Mouse (Mus musculus): ENCODE results near the gene Fut7. TPM values are rescaled to one million over a fixed set of nuclear protein-coding genes. Genes with fewer than 3 reads are reported as not detected.
A peak's percentile ranks its signal among the peaks of the same experiment; 100 is the strongest.

Fut7 gene
- total and polyA plus RNA-seq, 2 experiments from 2014 or later, result not detected

DNA sequence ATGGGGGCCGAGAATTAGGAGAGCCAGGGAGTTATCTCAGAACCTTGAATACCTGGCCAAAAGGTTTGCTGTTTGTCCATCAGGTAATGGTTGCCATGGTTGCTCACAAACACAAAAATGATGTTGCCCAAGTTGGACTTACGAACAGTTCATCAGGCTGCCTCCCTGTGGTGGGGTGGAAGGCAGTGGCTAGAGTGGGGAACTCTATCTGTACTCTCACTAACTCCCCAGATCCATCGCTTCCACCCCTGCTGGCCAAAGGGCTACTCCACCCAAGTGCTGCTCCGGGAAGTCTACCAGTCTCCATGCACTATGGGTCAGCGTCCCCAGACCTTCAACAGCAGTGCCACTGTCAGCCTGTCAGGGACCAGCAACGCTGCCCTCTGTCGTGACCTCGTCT lies 24.0 kb upstream of the Fut7 start, which contains the start of gene Npdc1:
Gene Npdc1 (plus strand): TSS at position 301 of the 400 bp plus-strand sequence.
- TF ChIP-seq EP300 (IDR thresholded peaks at IDR 0.05; ENCODE audit: low read depth) (no peak), CTCF (IDR thresholded peaks at IDR 0.05; ENCODE audit: low read depth) (no peak)

DNA sequence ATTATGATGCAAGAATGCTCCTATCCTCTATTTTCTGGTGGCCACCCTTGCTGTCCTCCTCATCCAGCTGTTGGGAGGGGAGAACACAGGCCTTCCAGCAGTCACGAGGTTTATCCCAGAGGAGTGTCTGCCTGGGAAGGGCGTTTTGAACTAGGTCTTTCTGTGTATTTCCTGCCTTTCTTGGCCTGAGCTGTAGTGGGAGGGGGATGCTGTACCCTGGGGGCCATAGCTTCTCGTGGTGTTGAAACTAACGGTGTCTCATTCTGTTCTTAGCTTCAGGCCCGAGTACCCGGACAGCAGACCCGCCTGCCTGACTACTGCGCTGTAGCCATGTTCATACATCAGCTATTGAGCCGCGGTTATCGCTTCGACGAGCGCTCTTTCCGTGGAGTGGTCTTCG lies 22.8 kb upstream of the Fut7 start:
- no peak for ATAC-seq (ENCODE audit: insufficient read depth, low read depth)
- DNase-seq (ENCODE audit: low spot score), result peak; percentile 7
- no peaks in the 10 kb centered on the region for H3K9me3 ChIP-seq (replicated peaks; ENCODE audit: control insufficient read depth, low read length)
- WGBS, result 20% methylated on average over 16 of the region's 16 CpGs
- TF ChIP-seq CTCF (IDR thresholded peaks at IDR 0.05; ENCODE audit: low read depth) (no peak), EP300 (IDR thresholded peaks at IDR 0.05; ENCODE audit: low read depth) (no peak)
- peak overlapping the region; percentile 22 for H3K4me3 ChIP-seq (ENCODE audit: low read depth, low read length)
- no peaks in the 10 kb centered on the region for H3K4me1 ChIP-seq (ENCODE audit: control insufficient read depth, insufficient read depth)
- H3K27ac ChIP-seq (ENCODE audit: low read depth), result no peak overlapping the region
- peak overlapping the region; percentile 36 for H3K4me2 ChIP-seq (ENCODE audit: low read depth, low read length)
- H3K27me3 ChIP-seq (ENCODE audit: control insufficient read depth, insufficient read depth, low read length), result peaks cover 95% of the 10 kb centered on the region
- no peaks in the 10 kb centered on the region for H3K36me3 ChIP-seq (replicated peaks; ENCODE audit: control insufficient read depth, insufficient read depth, low read length)
- no peak overlapping the region for H3K9ac ChIP-seq (replicated peaks; ENCODE audit: low read depth, low read length)

More for the DNA sequence above, 24.0 kb upstream of the Fut7 start, which contains the start of gene Npdc1:
- H3K4me3 ChIP-seq (ENCODE audit: low read depth, low read length), result no peak within 1 kb of the TSS
- H3K4me1 ChIP-seq (ENCODE audit: control insufficient read depth, insufficient read depth), result peaks cover 5% of the 10 kb centered on the region; the same call in 1 of the 2 replicates
- peaks cover 100% of the 10 kb centered on the region for H3K27me3 ChIP-seq (ENCODE audit: control insufficient read depth, insufficient read depth, low read length)
- H3K9me3 ChIP-seq (replicated peaks; ENCODE audit: control insufficient read depth, low read length), result no peaks in the 10 kb centered on the region
- DNase-seq (ENCODE audit: low spot score) (no peak), ATAC-seq (ENCODE audit: insufficient read depth, low read depth) (no peak)
- WGBS, result 54% methylated on average over 8 of the region's 8 CpGs
- no peak within 1 kb of the TSS for H3K9ac ChIP-seq (replicated peaks; ENCODE audit: low read depth, low read length)
- no peak within 1 kb of the TSS for H3K27ac ChIP-seq (ENCODE audit: low read depth)
- no peak within 1 kb of the TSS for H3K4me2 ChIP-seq (ENCODE audit: low read depth, low read length)
- H3K36me3 ChIP-seq (replicated peaks; ENCODE audit: control insufficient read depth, insufficient read depth, low read length), result no peaks in the 10 kb centered on the region

DNA sequence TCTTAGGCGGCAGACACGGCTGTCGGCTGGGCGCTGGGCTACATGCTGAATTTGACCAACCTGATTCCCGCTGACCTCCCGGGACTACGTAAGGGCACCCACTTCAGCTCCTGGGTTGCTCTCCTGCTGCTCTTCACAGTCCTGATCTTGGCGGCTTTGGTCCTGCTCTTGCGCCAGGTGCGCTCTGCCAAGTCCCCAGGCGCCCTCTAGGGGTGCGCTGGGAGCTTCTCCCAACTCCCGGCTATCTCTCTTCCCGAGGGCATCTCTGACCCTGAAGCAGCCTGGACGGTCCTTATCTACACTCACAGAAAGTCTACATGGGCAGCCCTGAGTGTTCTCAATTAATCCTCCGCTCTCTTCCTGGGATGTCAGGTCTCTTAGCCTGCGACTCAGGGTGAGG lies 22.3 kb upstream of the Fut7 start:
- DNase-seq (ENCODE audit: low spot score) (peak; percentile 32), ATAC-seq (ENCODE audit: insufficient read depth, low read depth) (no peak)
- Histone ChIP-seq H3K4me3 (ENCODE audit: low read depth, low read length) (peak overlapping the region; percentile 22), H3K27ac (ENCODE audit: low read depth) (no peak overlapping the region), H3K27me3 (ENCODE audit: control insufficient read depth, insufficient read depth, low read length) (peaks cover 91% of the 10 kb centered on the region), H3K4me2 (ENCODE audit: low read depth, low read length) (peak overlapping the region; percentile 36), H3K36me3 (replicated peaks; ENCODE audit: control insufficient read depth, insufficient read depth, low read length) (no peaks in the 10 kb centered on the region), H3K9ac (replicated peaks; ENCODE audit: low read depth, low read length) (no peak overlapping the region), H3K9me3 (replicated peaks; ENCODE audit: control insufficient read depth, low read length) (no peaks in the 10 kb centered on the region), H3K4me1 (ENCODE audit: control insufficient read depth, insufficient read depth) (no peaks in the 10 kb centered on the region)
- TF ChIP-seq EP300 (IDR thresholded peaks at IDR 0.05; ENCODE audit: low read depth), result no peak
- TF ChIP-seq CTCF (IDR thresholded peaks at IDR 0.05; ENCODE audit: low read depth), result peak; percentile 53
- 3% methylated on average over 17 of the region's 17 CpGs for WGBS

DNA sequence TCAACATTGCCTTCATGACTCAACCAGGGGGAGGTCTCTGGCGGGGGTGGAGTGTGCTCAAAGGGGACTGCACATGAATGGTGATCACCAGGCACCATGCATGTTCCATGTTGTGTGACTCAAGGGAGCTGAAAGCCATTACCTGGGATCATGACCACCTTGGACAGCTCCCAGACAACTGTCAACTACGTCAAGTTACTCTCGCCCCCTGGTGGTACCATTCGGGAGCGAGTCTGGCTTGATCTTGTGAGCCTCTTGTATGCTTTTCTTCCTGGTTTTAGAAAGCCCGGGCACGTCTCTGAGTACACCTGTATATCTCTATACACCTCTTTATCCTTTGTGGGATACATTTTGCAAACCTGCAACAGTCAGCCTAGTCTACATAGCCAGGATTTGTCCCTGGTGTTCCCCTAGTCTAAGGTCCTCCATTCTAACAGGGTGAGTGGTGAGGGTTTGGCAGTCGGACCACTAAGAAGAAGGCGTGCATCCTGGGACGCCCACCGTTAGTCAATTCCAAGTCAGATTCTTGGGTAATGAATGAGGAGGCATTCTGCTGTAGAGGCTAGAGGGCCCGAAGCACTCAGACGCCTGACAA lies 20.6 kb upstream of the Fut7 start:
- no peak for TF ChIP-seq EP300 (IDR thresholded peaks at IDR 0.05; ENCODE audit: low read depth)
- peak; percentile 74 for TF ChIP-seq CTCF (IDR thresholded peaks at IDR 0.05; ENCODE audit: low read depth)
- Histone ChIP-seq H3K27ac (ENCODE audit: low read depth) (no peak overlapping the region), H3K27me3 (ENCODE audit: control insufficient read depth, insufficient read depth, low read length) (peaks cover 74% of the 10 kb centered on the region), H3K36me3 (replicated peaks; ENCODE audit: control insufficient read depth, insufficient read depth, low read length) (no peaks in the 10 kb centered on the region), H3K4me1 (ENCODE audit: control insufficient read depth, insufficient read depth) (no peaks in the 10 kb centered on the region), H3K9ac (replicated peaks; ENCODE audit: low read depth, low read length) (no peak overlapping the region), H3K4me2 (ENCODE audit: low read depth, low read length) (peak overlapping the region; percentile 65), H3K9me3 (replicated peaks; ENCODE audit: control insufficient read depth, low read length) (no peaks in the 10 kb centered on the region), H3K4me3 (ENCODE audit: low read depth, low read length) (peak overlapping the region; percentile 52)
- 2% methylated on average over 13 of the region's 13 CpGs for WGBS
- DNase-seq (ENCODE audit: low spot score) (peak; percentile 66), ATAC-seq (ENCODE audit: insufficient read depth, low read depth) (no peak)

DNA sequence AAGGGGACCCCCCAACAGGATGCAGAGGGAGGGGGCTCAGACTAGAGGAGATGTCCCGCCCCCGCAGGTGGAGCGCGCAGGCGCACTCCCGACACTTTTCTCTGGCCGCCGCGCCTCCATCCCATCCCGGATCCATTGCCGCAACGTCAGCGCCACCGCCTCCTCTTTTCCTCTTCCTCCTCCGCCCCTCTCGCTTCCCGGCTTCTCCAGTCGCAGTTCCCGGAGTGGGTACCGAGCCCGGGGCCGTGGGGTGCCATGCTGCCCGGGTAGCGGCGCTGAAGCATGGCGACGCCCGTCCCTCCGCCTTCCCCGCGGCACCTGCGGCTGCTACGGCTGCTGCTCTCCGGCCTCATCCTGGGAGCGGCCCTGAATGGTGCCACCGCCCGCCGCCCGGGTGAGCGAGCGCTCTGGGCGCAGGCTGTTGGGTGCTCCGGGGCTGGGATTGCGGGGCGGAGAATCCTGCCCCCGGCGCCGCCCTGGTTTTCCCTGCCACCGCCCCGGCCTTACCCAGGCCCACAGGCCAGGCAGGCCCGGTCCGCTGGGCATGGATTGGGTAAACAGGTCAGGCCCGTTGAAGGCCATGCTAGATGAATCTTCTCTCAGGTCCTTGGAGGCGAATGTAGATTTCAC lies 20.0 kb upstream of the Fut7 start:
- Histone ChIP-seq H3K4me1 (ENCODE audit: control insufficient read depth, insufficient read depth) (no peaks in the 10 kb centered on the region), H3K9ac (replicated peaks; ENCODE audit: low read depth, low read length) (peak overlapping the region; percentile 52), H3K36me3 (replicated peaks; ENCODE audit: control insufficient read depth, insufficient read depth, low read length) (no peaks in the 10 kb centered on the region), H3K27ac (ENCODE audit: low read depth) (no peak overlapping the region), H3K9me3 (replicated peaks; ENCODE audit: control insufficient read depth, low read length) (no peaks in the 10 kb centered on the region), H3K27me3 (ENCODE audit: control insufficient read depth, insufficient read depth, low read length) (peaks cover 68% of the 10 kb centered on the region), H3K4me3 (ENCODE audit: low read depth, low read length) (peak overlapping the region; percentile 52), H3K4me2 (ENCODE audit: low read depth, low read length) (peak overlapping the region; percentile 65)
- TF ChIP-seq EP300 (IDR thresholded peaks at IDR 0.05; ENCODE audit: low read depth), result no peak
- no peak for TF ChIP-seq CTCF (IDR thresholded peaks at IDR 0.05; ENCODE audit: low read depth)
- ATAC-seq (ENCODE audit: insufficient read depth, low read depth) (peak; percentile 47; the same call in 1 of the 2 replicates), DNase-seq (ENCODE audit: low spot score) (no peak)
- WGBS, result 2% methylated on average over 50 of the region's 54 CpGs
